Mouse (Mus musculus) liver, embryonic 14.5 days (tissue): ENCODE results near the gene Hmgb1. TPM values are rescaled to one million over a fixed set of nuclear protein-coding genes. Genes with fewer than 3 reads are reported as not detected.

Experiments
- ATAC-seq: fragments of 200-750 bp; cut with Nextera tagmentation; 2 replicates; pipeline ENCODE4 v1.8.0; 2017; ENCODE audit warnings: moderate number of reproducible peaks, mild to moderate bottlenecking, moderate library complexity; ENCODE audit not compliant: insufficient read depth
- DNase-seq, 3 experiments: peaks; one replicate each; pipeline ENCODE4 v3.0.0-alpha.2; 2012 to 2013; ENCODE audit warnings: low read depth in 3 of 3, low spot score in 3 of 3
- H3K27ac ChIP-seq: fragments of 300-500 bp; sonication (generic); 2 replicates; pipeline ENCODE4 v1.5.1; 2014; ENCODE audit warnings: moderate library complexity, mild to moderate bottlenecking, control low read depth, inconsistent platforms
- H3K27me3 ChIP-seq: fragments of 300-500 bp; sonication (generic); 2 replicates; pipeline ENCODE4 v1.6.1; 2014; ENCODE audit warnings: mild to moderate bottlenecking, low read length, moderate library complexity; ENCODE audit not compliant: control insufficient read depth, insufficient read depth
- H3K36me3 ChIP-seq: fragments of 300-500 bp; sonication (generic); replicated peaks from 2 replicates; pipeline ENCODE4 v1.6.1; 2014; ENCODE audit warnings: low read depth; ENCODE audit not compliant: control insufficient read depth, insufficient read depth
- H3K4me1 ChIP-seq, 2 experiments: fragments of 200-500 bp in 1 of 2; fragments of 300-500 bp in 1 of 2; sonication (generic) in 1 of 2; replicated peaks; 2 replicates each; pipeline ENCODE4 v1.6.1; 2012 to 2014; ENCODE audit warnings: antibody characterized with exemption in 1 of 2, inconsistent platforms in 1 of 2, low read length in 1 of 2; ENCODE audit not compliant: control insufficient read depth in 2 of 2, insufficient read depth in 2 of 2
- H3K4me2 ChIP-seq: fragments of 300-500 bp; sonication (generic); 2 replicates; pipeline ENCODE4 v1.6.1; 2014; ENCODE audit warnings: low read depth, mild to moderate bottlenecking, control low read depth, moderate library complexity
- H3K4me3 ChIP-seq, 2 experiments: fragments of 200-500 bp in 1 of 2; fragments of 300-500 bp in 1 of 2; sonication (generic) in 1 of 2; 2 replicates each; pipeline ENCODE4 v1.5.1; 2012 to 2014; ENCODE audit warnings: low read depth in 2 of 2, low read length in 2 of 2, mild to moderate bottlenecking in 2 of 2, control low read depth in 1 of 2, inconsistent platforms in 1 of 2, moderate library complexity in 1 of 2; ENCODE audit not compliant: insufficient read depth in 1 of 2
- H3K9ac ChIP-seq: fragments of 300-500 bp; sonication (generic); replicated peaks from 2 replicates; pipeline ENCODE4 v1.6.1; 2014; ENCODE audit warnings: mild to moderate bottlenecking, control low read depth, moderate library complexity
- H3K9me3 ChIP-seq: fragments of 300-500 bp; sonication (generic); 2 replicates; pipeline ENCODE4 v1.6.1; 2016; ENCODE audit warnings: low read length, mixed read lengths; ENCODE audit not compliant: control insufficient read depth
- CTCF ChIP-seq: IDR thresholded peaks from 2 replicates; pipeline ENCODE4 v1.5.1; 2016; ENCODE audit warnings: antibody characterized with exemption, low read depth, control low read depth
- EP300 ChIP-seq: IDR thresholded peaks from 2 replicates; pipeline ENCODE4 v1.6.1; 2016; ENCODE audit warnings: antibody characterized with exemption, low read depth
- WGBS: fragments of 180-500 bp; shearing (Covaris S2); extraction: QIAGEN DNeasy Blood & Tissue Kit; methylation state at CpG from one replicate; pipeline ENCODE4 v1.1.7; 2014; ENCODE audit not compliant: insufficient replicate concordance; 5-methylcytosine and 5-hydroxymethylcytosine counted together
- polyA plus RNA-seq, 2 experiments: library from polyadenylated mRNA; depleted of rRNA in 1 of 2; stranded (reverse) in 1 of 2; unstranded in 1 of 2; fragments of >200 nt; fragmentation: Nextera tagmentation in 1 of 2; extraction: Ambion mirVana in 1 of 2; gene quantifications; 2 replicates each; pipeline versions ENCODE4 v1.2.1 to v1.2.3; 2012 to 2014

The Hmgb1 gene
- polyA plus RNA-seq, 2 experiments: 176 to 555 TPM

- H3K4me3 ChIP-seq: no peak overlapping the region
- H3K36me3 ChIP-seq: no peaks in the 10 kb centered on the region
- H3K4me2 ChIP-seq: no peak overlapping the region; the same call in 1 of the 2 replicates
- peaks cover 2 to 10% of the 10 kb centered on the region in 2 experiments; a peak in 2 of 4 replicates for H3K4me1 ChIP-seq
- TF ChIP-seq EP300: no peak
- no peak for TF ChIP-seq CTCF
- no peak for DNase-seq
- no peak overlapping the region for H3K27ac ChIP-seq
- no peak overlapping the region for H3K9ac ChIP-seq
- H3K27me3 ChIP-seq: no peaks in the 10 kb centered on the region
- H3K9me3 ChIP-seq: no peaks in the 10 kb centered on the region
- 47% methylated on average over 18 of the region's 18 CpGs for WGBS
- no peak for ATAC-seq
Measured at GRCm38 (mm10) chr5:149020059-149020680, 164.1 kb downstream of the Hmgb1 start.

GRCm38 (mm10) chr5:149017666-149018415, 166.4 kb downstream of the Hmgb1 start:
- H3K9ac ChIP-seq: no peak overlapping the region
- no peak for TF ChIP-seq EP300
- no peak for TF ChIP-seq CTCF
- H3K27me3 ChIP-seq: no peaks in the 10 kb centered on the region
- no peak overlapping the region for H3K27ac ChIP-seq
- no peak for ATAC-seq
- 56% methylated on average over 3 of the region's 3 CpGs for WGBS
- H3K4me3 ChIP-seq: no peak overlapping the region
- no peak overlapping the region for H3K4me2 ChIP-seq
- H3K9me3 ChIP-seq: no peaks in the 10 kb centered on the region
- H3K36me3 ChIP-seq: no peaks in the 10 kb centered on the region
- no peak for DNase-seq
- peaks cover 2 to 11% of the 10 kb centered on the region in 2 experiments; a peak in 2 of 4 replicates for H3K4me1 ChIP-seq

- WGBS: 77% methylated on average over 3 of the region's 3 CpGs
- TF ChIP-seq CTCF: no peak
- no peak for TF ChIP-seq EP300
- H3K9me3 ChIP-seq: no peaks in the 10 kb centered on the region
- no peak overlapping the region for H3K27ac ChIP-seq
- H3K4me2 ChIP-seq: no peak overlapping the region
- ATAC-seq: no peak
- no peaks in the 10 kb centered on the region for H3K27me3 ChIP-seq
- no peak overlapping the region for H3K4me3 ChIP-seq
- H3K4me1 ChIP-seq: peaks cover 2 to 11% of the 10 kb centered on the region in 2 experiments; a peak in 2 of 4 replicates
- H3K9ac ChIP-seq: no peak overlapping the region
- no peak for DNase-seq
- H3K36me3 ChIP-seq: no peaks in the 10 kb centered on the region
Measured at GRCm38 (mm10) chr5:149017181-149017580, 167.1 kb downstream of the Hmgb1 start.

GRCm38 (mm10) chr5:149016261-149016660, 168.0 kb downstream of the Hmgb1 start:
- no peak overlapping the region for H3K4me3 ChIP-seq
- no peak overlapping the region for H3K9ac ChIP-seq
- no peak for TF ChIP-seq CTCF
- TF ChIP-seq EP300: no peak
- ATAC-seq: no peak
- DNase-seq: no peak
- H3K4me1 ChIP-seq: peaks cover 2 to 11% of the 10 kb centered on the region in 2 experiments; a peak in 2 of 4 replicates
- H3K27me3 ChIP-seq: no peaks in the 10 kb centered on the region
- H3K27ac ChIP-seq: no peak overlapping the region
- no peaks in the 10 kb centered on the region for H3K36me3 ChIP-seq
- peak overlapping the region; percentile 91; the same call in 1 of the 2 replicates for H3K4me2 ChIP-seq
- no peaks in the 10 kb centered on the region for H3K9me3 ChIP-seq
- WGBS: 72% methylated on average over 5 of the region's 5 CpGs
